Comparison of ENCODE assay signal across 9 mouse cellular contexts in genomic region chr12:8916378-8916777, GRCm38 (mm10). TPM values are rescaled to one million over a fixed set of nuclear protein-coding genes. Genes with fewer than 3 reads are reported as not detected.
DNase-seq lines count a peak whose midpoint lies in the region; ATAC-seq lines count a peak whose summit lies in the region.
"Had no signal": no experiment of that assay in that cellular context is flagged by ENCODE, and none has a peak within 500 bp of the region (broad histone marks: within the 10 kb centered on the region; RNA-seq: fewer than 3 reads in every experiment).

No protein-coding gene starts in this region.

- H3K4me3 ChIP-seq in forebrain, embryonic 12.5 days (replicated peaks): no peak overlapping the region
- no peak overlapping the region for H3K4me3 ChIP-seq in limb, embryonic 12.5 days (replicated peaks)
- H3K4me3 ChIP-seq in stomach, embryonic 14.5 days (ENCODE audit: low read depth, low read length): no peak overlapping the region
- H3K4me3 ChIP-seq: myocyte had no signal

- peaks cover 14% of the 10 kb centered on the region for H3K4me1 ChIP-seq in forebrain, embryonic 12.5 days
- peaks cover 44% of the 10 kb centered on the region for H3K4me1 ChIP-seq in limb, embryonic 12.5 days (replicated peaks)
- H3K4me1 ChIP-seq in stomach, embryonic 14.5 days (ENCODE audit: control insufficient read depth, insufficient read depth, low read length): peaks cover 35% of the 10 kb centered on the region

- no peak for ATAC-seq in forebrain, embryonic 12.5 days (ENCODE audit: low FRiP score)
- no peak for ATAC-seq in limb, embryonic 12.5 days (ENCODE audit: insufficient number of reproducible peaks, insufficient read depth, low FRiP score, low TSS enrichment, low read depth)
- no peak for ATAC-seq in stomach, embryonic 14.5 days (ENCODE audit: insufficient number of reproducible peaks, insufficient read depth, low FRiP score, low read depth)

- no peaks in the 10 kb centered on the region for H3K9me3 ChIP-seq in forebrain, embryonic 12.5 days
- no peaks in the 10 kb centered on the region for H3K9me3 ChIP-seq in limb, embryonic 12.5 days
- no peaks in the 10 kb centered on the region for H3K9me3 ChIP-seq in stomach, embryonic 14.5 days (ENCODE audit: control insufficient read depth, low read depth, low read length)

- 46% methylated on average over 5 of the region's 5 CpGs for WGBS in forebrain, embryonic 12.5 days
- 48% methylated on average over 5 of the region's 5 CpGs for WGBS in limb, embryonic 12.5 days
- WGBS in stomach, embryonic 14.5 days: 41% methylated on average over 5 of the region's 5 CpGs

- no peak overlapping the region for H3K9ac ChIP-seq in forebrain, embryonic 12.5 days
- no peak overlapping the region for H3K9ac ChIP-seq in limb, embryonic 12.5 days (replicated peaks)
- H3K9ac ChIP-seq in stomach, embryonic 14.5 days (replicated peaks; ENCODE audit: low read depth, low read length): no peak overlapping the region

- DNase-seq in adrenal gland, adult (ENCODE audit: inconsistent age in 2 of 2, low spot score in 1 of 2): peak; percentile 78 to 85
- DNase-seq in adrenal gland, postnatal 4 days (ENCODE audit: low spot score in 2 of 2): no peak
- DNase-seq in adrenal gland, adult 8-10 months: peak; percentile 62
- DNase-seq in heart, postnatal 4 days: peak; percentile 73
- no peak for DNase-seq in thymus, adult 18-20 months

- H3K4me2 ChIP-seq in forebrain, embryonic 12.5 days: no peak overlapping the region
- H3K4me2 ChIP-seq in limb, embryonic 12.5 days: no peak overlapping the region
- H3K4me2 ChIP-seq in stomach, embryonic 14.5 days (replicated peaks; ENCODE audit: low read depth, low read length): no peak overlapping the region

- H3K27ac ChIP-seq in forebrain, embryonic 12.5 days: 0 out of 2 replicates have a peak overlapping the region, but pooled peaks have one; percentile 16
- H3K27ac ChIP-seq in limb, embryonic 12.5 days: peak overlapping the region; percentile 46
- peak overlapping the region; percentile 49 for H3K27ac ChIP-seq in stomach, embryonic 14.5 days (ENCODE audit: low read length)

- no peaks in the 10 kb centered on the region for H3K36me3 ChIP-seq in forebrain, embryonic 12.5 days (replicated peaks)
- no peaks in the 10 kb centered on the region for H3K36me3 ChIP-seq in limb, embryonic 12.5 days
- H3K36me3 ChIP-seq in stomach, embryonic 14.5 days (ENCODE audit: control insufficient read depth, insufficient read depth, low read length): no peaks in the 10 kb centered on the region

- H3K27me3 ChIP-seq in forebrain, embryonic 12.5 days: no peaks in the 10 kb centered on the region
- no peaks in the 10 kb centered on the region for H3K27me3 ChIP-seq in limb, embryonic 12.5 days
- H3K27me3 ChIP-seq in stomach, embryonic 14.5 days (ENCODE audit: control insufficient read depth, insufficient read depth, low read length): no peaks in the 10 kb centered on the region

RNA-seq across cellular contexts. Expression of gene Laptm4a, which starts 5.1 kb away (rescaled TPM):
- total RNA-seq in adrenal gland, postnatal 4 days (2021): 100 to 1,000 TPM; 462 to 510 TPM
- total RNA-seq in adrenal gland, adult 8-10 months (2022): 100 to 1,000 TPM; 509 to 681 (median 626) TPM
- 212 and 215 TPM in 2 replicates for polyA plus RNA-seq in forebrain, embryonic 12.5 days (2016; fragmentation: Nextera tagmentation; extraction: Ambion mirVana)
- total RNA-seq in heart, postnatal 4 days (2021): 100 to 1,000 TPM; 358 to 362 TPM
- 278 and 287 TPM in 2 replicates for polyA plus RNA-seq in limb, embryonic 12.5 days (2016; fragmentation: Nextera tagmentation; extraction: Ambion mirVana)
- polyA plus RNA-seq in stomach, embryonic 14.5 days (2014; fragmentation: Nextera tagmentation; extraction: Ambion mirVana): 148 and 186 TPM in 2 replicates

RNA-seq across cellular contexts. Expression of gene Matn3, which starts 31.4 kb away (rescaled TPM):
- under 1 TPM in 1 of 2 experiments, not detected in 1; 0.14 TPM for total RNA-seq in adrenal gland, postnatal 4 days (2021)
- not detected for total RNA-seq in adrenal gland, adult 8-10 months (2022)
- 0.54 and 0.58 TPM in 2 replicates for polyA plus RNA-seq in forebrain, embryonic 12.5 days (2016; fragmentation: Nextera tagmentation; extraction: Ambion mirVana)
- total RNA-seq in heart, postnatal 4 days (2021): under 1 TPM in 1 of 2 experiments, not detected in 1; 0.09 TPM
- polyA plus RNA-seq in limb, embryonic 12.5 days (2016; fragmentation: Nextera tagmentation; extraction: Ambion mirVana): 5.4 and 7.5 TPM in 2 replicates
- 0.13 and 0.29 TPM in 2 replicates for polyA plus RNA-seq in stomach, embryonic 14.5 days (2014; fragmentation: Nextera tagmentation; extraction: Ambion mirVana)

RNA-seq across cellular contexts. Expression of gene Wdr35, which starts 57.3 kb away (rescaled TPM):
- 10 to 100 TPM; 21.1 to 24.4 TPM for total RNA-seq in adrenal gland, postnatal 4 days (2021)
- total RNA-seq in adrenal gland, adult 8-10 months (2022): 10 to 100 TPM; 15.6 to 30.8 (median 23.5) TPM
- 27.8 and 28.4 TPM in 2 replicates for polyA plus RNA-seq in forebrain, embryonic 12.5 days (2016; fragmentation: Nextera tagmentation; extraction: Ambion mirVana)
- total RNA-seq in heart, postnatal 4 days (2021): 10 to 100 TPM; 14.9 to 16.7 TPM
- 32.6 and 32.9 TPM in 2 replicates for polyA plus RNA-seq in limb, embryonic 12.5 days (2016; fragmentation: Nextera tagmentation; extraction: Ambion mirVana)
- 17.6 and 21.3 TPM in 2 replicates for polyA plus RNA-seq in stomach, embryonic 14.5 days (2014; fragmentation: Nextera tagmentation; extraction: Ambion mirVana)

Comparison
In these comparisons a context has a peak if more than half of its experiments do, and no peak if none do; other contexts are left out.
1. DNase-seq: peak in adrenal gland, adult (2 of 2), adrenal gland, adult 8-10 months (single experiment) and heart, postnatal 4 days (single experiment); none in adrenal gland, postnatal 4 days (0 of 2) and thymus, adult 18-20 months (0 of 2).
2. Peak in every context shown above with its lines, with median percentiles within 50 percentile points of each other: H3K27ac ChIP-seq.